Mouse (Mus musculus) naive thymus-derived CD4-positive, alpha-beta T cell, adult 5 months (primary cell): ENCODE results near the gene Rrh. TPM values are rescaled to one million over a fixed set of nuclear protein-coding genes. Genes with fewer than 3 reads are reported as not detected.

ENCODE experiments used
- polyA plus RNA-seq: library from polyadenylated mRNA; unstranded; fragments of 100-300 nt; shearing (Covaris generic); gene quantifications from one replicate; pipeline ENCODE4 v1.2.1, GENCODE M21; 2017

The Rrh gene
- polyA plus RNA-seq = not detected

DNA sequence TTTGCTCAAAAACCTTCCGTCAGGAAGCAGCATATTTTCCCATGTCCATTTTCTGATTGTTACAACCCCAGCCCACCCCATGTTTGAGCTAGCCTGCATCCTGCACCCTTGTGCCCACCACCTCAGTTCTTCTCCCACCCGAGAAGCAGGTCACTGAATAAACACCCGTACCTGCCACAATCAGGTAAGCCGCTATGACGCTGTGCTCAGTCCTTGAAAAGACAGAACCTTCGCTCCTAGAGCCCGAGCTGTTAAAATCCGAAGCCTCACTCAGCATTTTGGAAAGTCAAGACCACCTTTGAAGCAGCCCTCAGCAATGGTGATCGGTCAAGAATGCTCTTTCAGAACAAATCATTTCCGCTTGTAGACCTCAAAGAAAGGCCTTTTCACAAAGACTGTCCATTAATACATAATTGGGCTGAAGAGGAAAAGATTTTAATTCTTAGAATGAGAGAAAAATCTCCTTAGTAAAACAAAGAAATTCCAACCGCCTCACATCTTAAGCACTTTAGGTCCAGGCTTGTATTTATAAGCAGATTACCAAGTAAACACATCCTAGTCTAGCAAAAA, at the start of gene Rrh:
TSS of gene Rrh (minus strand) at position 382 of the 570 bp plus-strand sequence.

DNA sequence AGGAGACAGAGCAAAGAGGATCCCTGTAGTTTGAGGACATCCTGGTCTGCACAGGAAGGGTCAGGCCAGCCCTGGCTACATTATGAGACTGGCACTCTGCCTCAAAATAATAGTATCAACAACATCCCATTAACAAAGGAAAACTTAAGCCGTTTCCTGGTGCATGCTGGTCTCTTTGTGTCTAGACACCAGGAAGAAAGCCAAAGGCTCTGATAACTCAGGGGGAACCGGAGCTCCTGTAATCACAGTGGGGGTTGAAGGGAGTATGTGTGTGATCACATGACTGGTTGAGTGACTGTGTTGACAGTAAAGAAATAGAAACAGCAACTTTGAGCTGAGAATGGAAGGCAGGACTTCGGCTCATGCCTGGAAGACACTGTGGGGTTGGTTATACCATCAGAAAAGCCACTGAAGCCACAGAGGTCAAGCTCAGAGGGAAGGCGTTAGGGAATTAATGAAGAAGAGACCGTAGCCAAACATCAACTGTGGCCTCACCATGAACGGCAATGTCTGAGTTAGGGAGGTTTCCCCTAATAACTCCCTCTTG, 13.1 kb upstream of the Rrh start, which contains the start of gene Cfi:
TSS of gene Cfi (plus strand) at position 497 of the 547 bp plus-strand sequence.

DNA sequence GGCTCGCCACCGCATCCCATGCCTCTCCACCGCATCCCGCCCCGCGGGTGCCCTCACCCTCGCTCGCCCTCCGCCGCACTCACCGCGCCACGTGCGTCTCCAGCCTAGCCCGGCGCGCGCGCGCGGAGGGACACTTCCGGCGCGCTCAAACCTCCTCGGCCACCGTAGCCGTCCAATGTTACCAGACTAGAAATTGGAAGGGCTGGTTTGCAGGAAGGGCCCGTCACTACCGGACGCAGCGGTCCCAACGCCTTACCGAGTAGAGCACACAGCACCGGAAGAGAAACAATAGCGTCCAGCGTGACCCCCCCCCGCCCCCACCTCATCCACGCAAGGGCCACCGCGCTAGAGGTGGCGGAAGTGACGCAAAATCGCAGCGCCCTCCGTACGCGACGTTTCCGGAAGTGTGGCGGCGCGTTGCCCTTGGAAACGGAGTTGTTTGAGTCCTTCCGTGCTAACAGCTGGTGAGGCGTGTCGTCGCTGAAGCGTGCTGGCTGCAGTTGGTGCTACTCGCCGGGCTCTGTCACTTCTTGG, 8.7 kb upstream of the Rrh start, which contains the start of gene Gar1:
TSS of gene Gar1 (minus strand) at position 362 of the 534 bp plus-strand sequence.

DNA sequence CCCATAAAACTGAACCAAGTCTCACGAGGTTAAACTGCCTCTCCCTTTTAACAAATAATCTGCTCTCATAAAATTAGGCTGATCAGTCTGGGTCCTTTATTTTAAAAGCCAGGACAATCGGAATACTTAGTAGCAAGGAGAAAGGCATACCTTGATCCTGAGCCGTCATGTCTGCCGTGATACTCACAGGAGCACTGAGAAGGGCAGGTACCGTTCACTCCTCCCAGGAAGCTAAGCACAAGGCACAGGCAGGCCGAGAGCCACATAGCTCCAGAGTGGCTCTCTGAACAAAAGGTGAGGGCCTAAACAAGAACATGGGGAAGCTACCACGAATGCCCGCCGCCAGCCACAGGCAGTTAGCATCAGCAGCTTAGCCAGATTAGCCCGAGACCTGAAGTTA, 18.6 kb downstream of the Rrh start, which contains the start of gene Lrit3:
TSS of gene Lrit3 (minus strand) at position 266 of the 400 bp plus-strand sequence.

DNA sequence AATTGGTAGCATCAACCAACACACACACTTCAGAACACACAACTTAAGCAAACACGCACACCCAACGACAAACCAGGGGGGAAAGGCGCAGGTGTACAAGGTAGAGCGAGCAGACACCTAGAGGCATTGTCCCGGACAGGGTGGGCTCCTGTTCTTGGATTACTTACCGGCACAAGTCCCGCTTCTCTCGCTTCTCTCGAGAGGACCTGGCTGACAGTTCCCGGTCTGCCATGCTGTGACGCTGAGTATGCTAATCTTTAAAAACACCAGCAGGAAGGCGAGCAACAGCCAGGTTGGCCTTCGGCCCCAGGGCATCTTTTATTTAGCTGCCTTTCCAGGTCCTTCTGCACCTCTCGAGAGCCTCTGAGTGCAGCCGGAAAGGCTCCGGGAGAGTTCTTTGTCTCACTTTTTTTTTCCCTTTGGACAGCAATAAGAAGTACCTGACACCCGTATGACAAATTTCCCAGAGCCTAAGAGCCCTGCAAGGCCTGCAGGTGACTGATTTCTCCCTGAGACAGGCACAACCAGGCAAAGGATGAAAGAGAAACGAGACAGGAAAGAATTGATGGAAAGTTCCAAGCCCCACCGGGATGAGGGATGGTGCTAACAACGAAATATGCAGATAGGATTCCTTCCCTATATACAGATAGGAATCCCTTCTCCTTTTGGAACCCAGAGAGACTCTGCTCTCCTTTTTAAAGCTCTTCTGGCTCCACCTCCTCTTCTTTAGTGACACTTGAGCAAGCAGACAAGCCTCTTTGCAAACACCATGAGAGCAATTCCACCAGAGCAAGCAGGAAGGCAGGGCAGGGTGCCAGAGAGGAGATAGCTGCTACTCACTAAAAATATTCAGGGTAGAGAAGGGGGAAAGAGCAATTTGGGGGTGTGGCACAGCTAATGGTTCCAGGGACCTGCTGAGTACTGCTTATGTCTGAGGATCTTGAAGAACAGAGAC, 67.5 kb downstream of the Rrh start, which contains the start of gene Egf:
TSS of gene Egf (minus strand) at position 667 of the 955 bp plus-strand sequence.

Other genes starting within 250 kb of the Rrh start
- gene Egf, start 67.3 kb downstream of the Rrh start, polyA plus RNA-seq = 1.4 TPM
- gene Lrit3, start 18.6 kb downstream of the Rrh start, polyA plus RNA-seq = not detected
- gene Gar1, start 8.8 kb upstream of the Rrh start, polyA plus RNA-seq = 113 TPM
- gene Cfi, start 13.3 kb upstream of the Rrh start, polyA plus RNA-seq = not detected
- gene Pla2g12a, start 56.0 kb upstream of the Rrh start, polyA plus RNA-seq = 16.7 TPM
- 42.3 TPM for gene Casp6, start 78.8 kb upstream of the Rrh start, polyA plus RNA-seq
- 7.9 TPM for gene Mcub, start 147.6 kb upstream of the Rrh start, polyA plus RNA-seq
- gene Sec24b, start 239.0 kb upstream of the Rrh start, polyA plus RNA-seq = 58.3 TPM